Mouse (Mus musculus) liver, postnatal 0 days (tissue): Measurements from ENCODE around the gene Pomgnt2.
A peak's percentile ranks its signal among the peaks of the same experiment; 100 is the strongest.

ENCODE experiments used
- CTCF ChIP-seq: sonication (generic); IDR thresholded peaks from 2 replicates; pipeline ENCODE4 v1.5.1; 2016; ENCODE audit warnings: antibody characterized with exemption, low read depth
- EP300 ChIP-seq: IDR thresholded peaks from 2 replicates; pipeline ENCODE4 v1.6.1; 2016; ENCODE audit warnings: antibody characterized with exemption, low read depth, mild to moderate bottlenecking

DNA sequence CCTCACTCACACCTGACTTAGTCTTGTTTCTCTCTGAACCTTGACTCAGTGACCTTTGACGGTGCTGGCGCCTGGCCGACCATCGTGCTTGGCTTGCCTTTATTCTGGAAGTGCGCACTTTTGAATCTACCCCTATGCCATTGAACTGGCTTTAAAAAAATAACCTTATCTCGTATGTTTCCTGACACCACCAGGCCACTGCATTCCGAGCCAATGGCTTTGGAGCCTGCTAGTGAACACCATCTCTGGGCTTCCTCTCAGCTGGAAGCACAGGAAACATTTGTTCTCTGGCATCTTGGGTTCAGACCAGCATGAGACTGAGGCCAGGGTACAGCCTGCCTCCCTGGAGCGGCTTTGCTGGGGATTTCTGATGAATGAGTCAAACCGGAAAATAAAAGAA is 25.9 kb upstream of the Pomgnt2 start:
- TF ChIP-seq CTCF (no peak), EP300 (peak; percentile 86)
